Mouse (Mus musculus) natural killer cell, adult 2 months (primary cell): Measurements from ENCODE around the gene Cort.
A peak's percentile ranks its signal among the peaks of the same experiment; 100 is the strongest.
"Not testable (repeated sequence)": the region's sequence is repeated elsewhere in the genome, so short reads cannot be mapped to it uniquely, and the experiment has no call there.

Experiments used
- DNase-seq, 2 experiments: peaks; one replicate each; pipeline ENCODE4 v3.0.0; 2022; ENCODE audit warnings: low spot score in 2 of 2

The Cort gene

DNA sequence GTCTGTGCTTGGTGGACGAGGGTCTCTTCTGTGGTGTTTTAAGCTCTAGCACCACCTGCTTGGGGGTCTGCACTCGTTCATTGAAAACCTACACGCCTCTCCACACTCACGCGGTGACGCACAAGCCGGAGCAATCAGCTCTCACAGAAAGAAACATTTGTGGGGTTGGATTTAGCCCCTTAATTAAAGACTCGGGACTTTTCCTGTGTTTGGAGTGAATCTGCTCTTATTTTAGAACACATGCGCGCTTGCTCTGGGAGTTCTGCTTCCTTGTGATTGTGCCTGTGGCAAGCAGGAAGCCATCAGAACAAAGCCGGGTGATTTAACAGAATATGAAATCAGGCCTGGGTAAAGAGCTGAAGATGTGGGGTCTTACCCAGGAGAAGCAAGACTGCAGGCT is at the start of gene Cort:
Gene Cort (minus strand): TSS at position 101 of the 400 bp plus-strand sequence.
- no peak for DNase-seq

GRCm38 (mm10) chr4:149173661-149174060 is 47.1 kb upstream of the Cort start:
- DNase-seq = no peak

GRCm38 (mm10) chr4:149172666-149173065 is 46.1 kb upstream of the Cort start:
- DNase-seq = no peak

GRCm38 (mm10) chr4:149172083-149172482 is 45.5 kb upstream of the Cort start:
- DNase-seq = no peak

DNA sequence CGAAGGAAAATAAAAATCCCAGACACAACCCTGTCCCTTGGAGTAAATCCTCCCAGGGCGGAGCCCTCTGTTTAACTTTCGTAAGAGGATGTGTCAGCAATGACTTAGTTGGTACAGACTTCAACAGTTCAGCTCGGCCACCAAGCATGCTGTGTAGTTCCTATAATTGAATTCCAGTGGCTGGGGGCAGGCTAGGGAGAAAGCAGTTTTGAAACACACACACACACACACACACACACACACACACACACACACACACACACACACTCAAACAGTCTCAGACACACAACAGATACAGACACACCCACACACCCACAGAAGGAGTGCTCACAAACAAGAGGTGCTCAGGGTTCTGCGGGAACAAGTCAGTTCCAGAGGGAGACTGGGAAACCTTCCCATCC is 45.0 kb upstream of the Cort start:
- DNase-seq = no peak

DNA sequence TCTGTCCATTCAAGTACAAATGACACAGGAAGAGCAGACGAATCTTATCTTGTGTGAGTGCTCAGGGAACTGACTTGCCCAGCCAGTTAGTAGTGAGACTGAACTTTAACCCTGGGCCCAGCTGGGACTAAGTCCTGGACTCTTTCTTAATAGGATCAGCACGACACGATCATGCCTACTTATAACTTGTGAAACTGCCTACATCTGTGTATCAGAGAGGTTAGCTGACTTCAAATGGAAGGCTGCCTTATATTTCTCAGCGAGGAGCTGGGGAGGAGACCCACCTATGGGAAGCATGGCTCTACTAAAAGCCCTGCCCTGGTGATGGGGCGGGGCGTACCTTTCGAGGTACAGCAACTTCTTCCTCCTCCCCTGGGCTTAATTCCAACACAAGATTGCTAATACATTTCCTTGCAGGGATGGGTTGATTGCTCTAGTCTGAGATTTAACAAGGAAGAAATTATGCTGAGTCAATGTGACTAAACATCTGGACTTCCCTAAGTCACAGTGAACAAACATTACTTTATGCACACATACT is 43.9 kb upstream of the Cort start:
- no peak for DNase-seq

DNA sequence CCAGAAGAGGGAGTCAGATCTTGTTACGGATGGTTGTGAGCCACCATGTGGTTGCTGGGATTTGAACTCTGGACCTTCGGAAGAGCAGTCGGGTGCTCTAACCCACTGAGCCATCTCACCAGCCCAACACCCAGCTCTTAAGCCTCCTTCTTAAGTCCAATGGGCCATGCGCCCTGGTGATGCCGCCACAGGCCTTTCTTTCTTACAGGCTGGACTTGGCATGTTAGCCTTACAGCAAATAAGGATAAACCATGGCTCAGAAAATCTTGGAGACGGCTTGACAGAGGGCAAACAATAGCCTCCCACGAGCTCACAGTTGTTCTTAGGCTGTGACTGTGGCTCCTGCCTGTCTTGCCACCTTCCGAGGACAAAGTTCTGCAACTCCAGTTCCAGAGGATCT is 43.4 kb upstream of the Cort start:
- not testable (repeated sequence) for DNase-seq

- no peak for DNase-seq
Measured at GRCm38 (mm10) chr4:149168016-149168415, 41.5 kb upstream of the Cort start.

- DNase-seq = peak; percentile 54 to 55
Measured at GRCm38 (mm10) chr4:149166957-149167611, 40.5 kb upstream of the Cort start.

DNA sequence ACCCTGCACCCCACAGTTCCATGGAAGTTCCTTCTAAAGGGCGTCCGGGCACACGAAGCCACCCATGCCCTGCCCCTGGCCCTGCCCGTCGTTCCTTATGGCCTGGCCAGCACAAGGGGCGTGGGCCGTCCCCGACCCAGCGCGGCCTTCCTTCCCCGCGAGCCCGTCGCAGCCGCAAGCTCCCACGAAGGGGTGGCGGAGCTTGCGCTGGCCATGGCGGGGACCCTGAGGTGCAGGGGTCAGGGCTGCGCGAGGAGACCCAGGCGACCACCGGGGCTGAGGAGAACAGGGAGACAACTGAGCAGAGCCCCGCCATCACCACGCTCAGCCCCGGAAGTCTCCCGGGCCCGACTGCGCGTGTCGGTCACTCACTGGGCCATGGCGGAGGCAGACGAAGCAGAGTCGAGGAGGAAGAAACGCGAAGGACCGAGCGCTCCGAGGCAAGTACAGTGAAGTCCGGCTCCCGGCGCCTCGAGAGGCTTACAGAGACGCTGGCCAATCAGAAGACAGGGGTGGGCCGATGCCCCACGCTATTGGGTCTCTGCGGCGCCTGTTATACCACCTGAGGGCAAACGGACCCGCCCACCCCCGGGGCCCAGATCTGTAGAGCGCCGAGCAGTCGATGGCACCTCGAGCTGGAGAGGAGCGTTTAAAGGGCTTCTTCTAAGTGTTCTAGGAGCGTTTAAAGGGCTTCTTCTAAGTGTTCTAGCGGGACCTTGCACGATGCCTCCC is 39.8 kb upstream of the Cort start, which contains the start of gene Pgd:
Gene Pgd (minus strand): TSS at position 557 of the 732 bp plus-strand sequence.
- peak; percentile 91 to 94 for DNase-seq

DNA sequence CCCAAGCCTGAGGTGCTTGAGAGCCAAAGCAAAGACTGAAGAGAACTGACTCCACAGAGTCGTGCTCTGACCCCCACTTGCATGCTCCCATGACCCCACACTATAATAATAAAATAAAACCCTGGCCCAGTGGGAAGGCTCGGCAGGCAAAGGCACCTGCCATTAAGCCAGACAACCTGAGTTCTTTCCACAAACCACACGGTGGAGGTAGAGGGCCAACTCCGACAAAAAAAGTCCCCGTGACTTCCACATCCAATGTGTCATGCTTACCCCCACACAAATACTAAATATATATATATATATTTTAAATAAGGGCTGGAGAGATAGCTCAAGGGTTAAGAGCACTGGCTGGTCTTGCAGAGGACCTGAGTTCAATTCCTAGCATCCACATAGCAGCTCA is 37.6 kb upstream of the Cort start:
- DNase-seq = no peak

DNA sequence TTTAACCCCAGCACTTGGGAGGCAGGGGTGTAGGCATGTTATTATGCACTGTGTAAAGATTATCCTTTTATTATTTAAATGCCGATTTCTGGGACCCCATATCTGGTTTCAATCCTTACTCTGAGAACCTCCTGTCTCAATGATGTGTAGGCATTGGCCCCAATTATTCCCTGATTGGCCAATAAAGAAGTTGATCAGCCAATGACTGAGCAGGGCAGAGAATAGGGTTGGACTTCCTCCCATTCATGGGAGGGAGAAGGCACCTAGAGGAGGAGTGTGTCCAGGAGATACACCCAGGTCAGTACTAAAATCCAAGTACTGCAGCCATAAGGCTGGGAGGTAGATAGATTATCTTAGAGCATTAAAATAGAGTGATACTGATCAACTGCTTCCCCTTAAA is 36.6 kb upstream of the Cort start:
- no peak for DNase-seq

GRCm38 (mm10) chr4:149161166-149161565 is 34.6 kb upstream of the Cort start:
- DNase-seq = no peak

- DNase-seq = no peak
Measured at GRCm38 (mm10) chr4:149159891-149160290, 33.3 kb upstream of the Cort start.

DNA sequence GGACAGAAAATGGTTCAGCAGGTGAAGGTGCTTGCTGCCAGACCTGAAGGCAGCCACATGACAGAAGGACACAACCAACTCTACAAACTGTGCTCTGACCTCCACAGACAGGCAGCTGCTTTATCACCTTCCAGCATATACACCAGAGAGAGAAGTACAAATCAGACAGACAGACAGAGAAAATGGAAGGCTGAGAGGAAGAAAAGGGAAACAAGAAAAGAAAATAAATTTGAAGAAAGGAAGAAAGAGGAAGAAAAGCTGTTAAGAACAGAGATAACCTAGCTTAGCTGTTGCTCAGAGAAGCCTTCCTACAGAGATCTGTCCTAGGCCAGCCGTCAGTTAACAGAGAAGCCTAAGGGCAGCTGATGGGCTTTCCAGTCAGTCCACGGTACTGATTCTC is 32.6 kb upstream of the Cort start:
- no peak for DNase-seq

DNA sequence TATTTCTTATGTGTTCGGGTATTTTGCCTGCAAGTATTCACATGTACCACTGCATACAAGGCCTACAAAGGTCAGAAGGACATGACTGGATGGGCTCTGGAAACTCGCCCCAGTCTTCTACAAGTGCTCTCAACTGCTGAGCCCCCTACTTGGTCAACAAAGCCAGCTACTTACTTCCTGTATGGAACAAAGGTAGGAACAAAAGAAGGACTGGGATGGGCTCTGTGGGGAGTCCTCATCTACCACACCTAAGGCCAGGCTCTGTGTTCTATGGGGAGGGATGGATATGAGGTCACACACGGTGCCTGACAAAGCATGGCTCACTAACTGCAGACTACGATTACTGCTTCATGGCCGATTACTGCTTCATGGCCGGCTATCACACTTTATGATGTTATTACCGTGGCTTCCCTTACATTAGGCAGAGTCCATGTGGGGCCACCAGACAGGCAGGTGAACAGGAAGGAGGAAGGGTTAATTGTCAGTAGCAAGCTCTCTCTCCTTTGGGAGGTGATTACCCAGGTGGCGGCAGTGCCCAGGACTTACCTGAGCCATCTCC is 30.9 kb upstream of the Cort start:
- DNase-seq = no peak

DNA sequence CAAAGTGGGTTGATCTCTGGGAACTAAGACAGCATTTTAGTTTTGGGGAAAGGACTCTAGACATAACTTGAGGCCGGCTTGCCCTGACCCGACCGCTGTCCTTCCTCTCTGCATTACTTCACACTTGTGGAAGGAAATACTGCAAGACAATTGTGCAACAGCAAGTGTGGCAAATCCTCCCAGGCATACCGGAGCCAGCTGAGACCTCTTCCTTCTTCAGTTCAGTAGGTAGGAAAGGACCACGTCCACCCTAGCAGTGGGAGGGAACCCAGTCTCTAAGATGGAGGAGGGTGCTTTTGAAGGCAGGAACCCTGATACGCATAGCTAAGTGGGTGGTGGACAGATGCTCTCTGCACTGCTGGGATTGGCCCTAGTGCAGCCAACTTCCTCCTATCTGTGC is 29.1 kb upstream of the Cort start:
- no peak for DNase-seq

GRCm38 (mm10) chr4:149154859-149155258 is 28.3 kb upstream of the Cort start:
- no peak for DNase-seq

DNA sequence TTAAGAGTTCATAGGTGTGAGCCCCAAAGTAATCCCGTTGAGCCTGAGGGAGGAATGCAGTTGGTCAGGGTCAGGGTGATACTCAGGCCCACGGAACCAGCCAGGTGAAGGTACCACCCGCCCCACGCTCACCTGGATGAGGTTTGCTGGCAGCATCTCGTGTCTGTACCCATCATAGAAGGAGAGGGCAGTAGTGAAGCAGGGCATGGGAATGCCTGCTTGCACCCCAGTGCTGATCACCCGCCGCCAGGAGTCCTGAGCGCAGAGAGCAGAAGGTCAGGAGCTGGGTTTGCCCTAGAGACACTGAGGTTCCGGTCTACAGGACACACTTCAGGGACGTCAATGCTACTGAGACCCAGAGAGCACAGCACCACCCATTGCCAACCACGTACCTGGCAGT is 24.2 kb upstream of the Cort start:
- DNase-seq = no peak

DNA sequence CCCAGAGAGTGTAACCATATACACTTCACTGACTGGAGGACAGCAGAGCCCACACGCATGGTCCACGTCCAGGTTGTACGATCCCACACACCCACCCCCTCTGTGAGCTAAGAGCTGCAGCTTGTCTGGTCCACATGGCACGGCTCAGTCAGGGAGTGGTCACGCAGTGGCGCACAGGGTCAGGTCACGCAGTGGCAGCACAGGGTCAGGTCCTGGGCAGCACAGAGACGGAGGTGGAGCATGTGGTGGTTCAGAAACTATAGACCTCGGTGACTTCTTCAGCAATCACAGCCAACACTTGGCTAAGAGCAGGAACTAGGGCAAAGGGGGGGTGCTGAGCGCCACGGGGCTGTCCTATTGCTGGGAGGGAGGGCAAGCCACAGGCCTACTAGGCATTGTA is 23.7 kb upstream of the Cort start:
- no peak for DNase-seq

- no peak for DNase-seq
Measured at GRCm38 (mm10) chr4:149149611-149150010, 23.0 kb upstream of the Cort start.

DNA sequence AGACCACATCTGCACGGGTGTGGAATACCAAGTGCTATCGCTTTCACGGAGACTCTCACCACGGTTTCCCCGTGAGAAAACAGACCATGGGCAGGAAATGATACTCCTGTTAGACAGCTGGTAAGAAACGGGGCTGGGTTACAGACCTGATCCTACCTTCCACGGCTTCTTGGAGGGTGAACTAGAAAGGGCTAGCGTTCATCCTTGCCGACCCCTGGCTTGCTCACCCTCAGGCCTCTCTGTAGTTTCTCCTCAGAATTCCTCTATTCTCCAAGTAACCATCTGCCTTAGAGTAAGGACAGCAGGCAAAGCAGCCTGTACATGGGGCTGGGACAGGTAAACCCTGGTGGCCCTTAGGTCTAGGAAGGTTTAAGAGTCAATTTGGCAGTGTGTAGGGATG is 22.6 kb upstream of the Cort start:
- DNase-seq = no peak

- DNase-seq = no peak
Measured at GRCm38 (mm10) chr4:149148084-149148483, 21.5 kb upstream of the Cort start.
